Mouse (Mus musculus): ENCODE measurements at regions not wholly inside any gene's neighbourhood (a gene's known extent, or its start where the extent isn't known, plus 50 kb on each side); places are given as distances from the start of the nearest gene placed in this dataset.

DNA sequence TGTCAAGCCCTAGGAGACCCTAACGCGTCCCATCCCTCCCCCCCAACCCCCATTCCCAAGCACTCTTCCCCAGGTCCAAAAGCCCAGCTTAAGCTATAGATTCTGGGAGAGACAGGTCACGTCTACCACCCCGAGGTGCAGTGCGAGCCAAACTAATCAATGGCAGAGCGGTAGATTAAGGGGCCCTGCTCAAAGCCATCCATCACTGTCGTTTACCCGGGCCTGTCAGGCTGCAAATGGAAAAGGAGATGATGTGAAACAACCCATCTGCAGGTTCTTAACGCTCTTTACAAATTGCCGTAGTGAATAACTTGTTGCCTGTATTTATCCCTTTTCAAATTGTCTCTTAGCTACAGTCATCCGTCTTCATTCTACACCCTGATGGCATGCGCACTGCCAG is 126.2 kb upstream of the Nectin1 start:
- no peak overlapping the region for H3K4me3 ChIP-seq (replicated peaks; ENCODE audit: low read length)
- H3K27me3 ChIP-seq (ENCODE audit: insufficient read depth, low read length) = peaks cover 76% of the 10 kb centered on the region
- TF ChIP-seq CTCF (conservative IDR thresholded peaks at IDR 0.05; ENCODE audit: low read length) (no peak), POU5F1 (IDR thresholded peaks at IDR 0.05; ENCODE audit: borderline replicate concordance, low read length) (no peak), NANOG (IDR thresholded peaks at IDR 0.05; ENCODE audit: borderline replicate concordance, low read length) (no peak)
- H3K4me1 ChIP-seq (replicated peaks; ENCODE audit: low read depth, low read length) = no peaks in the 10 kb centered on the region
- no peaks in the 10 kb centered on the region for H3K36me3 ChIP-seq (ENCODE audit: insufficient read depth, low read length)
- no peaks in the 10 kb centered on the region for H3K9me3 ChIP-seq (ENCODE audit: low read length)

DNA sequence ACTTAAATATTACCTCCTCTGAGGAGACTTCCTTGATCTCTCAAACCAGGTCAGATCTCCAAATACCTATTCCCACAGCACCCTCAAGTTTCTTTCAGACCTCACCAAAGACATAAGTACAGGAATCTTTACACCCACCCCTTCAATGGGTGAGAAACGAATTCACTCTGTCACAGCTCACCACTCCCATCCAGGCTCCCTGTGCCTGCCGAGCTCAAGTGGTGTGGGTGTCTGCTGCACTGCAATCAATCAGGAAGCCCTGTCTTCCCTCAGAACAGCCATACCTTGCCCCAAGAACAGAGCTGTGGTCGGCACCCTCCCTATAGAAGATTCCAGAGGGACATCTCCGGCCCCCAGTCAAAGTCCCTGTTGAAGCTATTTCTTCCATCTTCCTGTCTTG is 116.2 kb upstream of the Nectin1 start:
- TF ChIP-seq CTCF (conservative IDR thresholded peaks at IDR 0.05; ENCODE audit: low read length) (no peak), POU5F1 (IDR thresholded peaks at IDR 0.05; ENCODE audit: borderline replicate concordance, low read length) (no peak), NANOG (IDR thresholded peaks at IDR 0.05; ENCODE audit: borderline replicate concordance, low read length) (no peak)
- H3K27me3 ChIP-seq (ENCODE audit: insufficient read depth, low read length) = peaks cover 49% of the 10 kb centered on the region
- no peaks in the 10 kb centered on the region for H3K36me3 ChIP-seq (ENCODE audit: insufficient read depth, low read length)
- H3K9me3 ChIP-seq (ENCODE audit: low read length) = no peaks in the 10 kb centered on the region
- H3K4me1 ChIP-seq (replicated peaks; ENCODE audit: low read depth, low read length) = peaks cover 26% of the 10 kb centered on the region
- no peak overlapping the region for H3K4me3 ChIP-seq (replicated peaks; ENCODE audit: low read length)

DNA sequence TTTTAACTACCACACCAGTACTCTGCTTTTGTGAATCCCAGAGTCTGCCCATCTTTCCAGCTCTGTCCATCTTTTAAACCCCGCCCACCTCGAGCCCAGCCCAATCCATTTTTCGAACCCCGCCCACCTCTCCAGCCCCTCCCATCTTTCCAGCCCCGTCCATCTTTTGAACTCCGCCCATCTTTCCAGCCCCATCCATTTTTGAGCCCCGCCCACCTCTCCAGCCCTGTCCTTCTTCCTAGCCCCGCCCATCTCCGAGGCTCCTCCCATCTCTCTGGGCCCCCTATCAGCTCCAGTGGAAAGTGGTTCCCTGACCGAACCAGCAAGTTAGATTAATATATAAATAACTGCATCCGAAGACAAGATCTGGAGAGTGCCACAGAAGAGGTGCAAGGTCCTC is 115.0 kb upstream of the Nectin1 start:
- Histone ChIP-seq H3K9me3 (ENCODE audit: low read length) (no peaks in the 10 kb centered on the region), H3K4me3 (replicated peaks; ENCODE audit: low read length) (no peak overlapping the region), H3K27me3 (ENCODE audit: insufficient read depth, low read length) (peaks cover 43% of the 10 kb centered on the region), H3K36me3 (ENCODE audit: insufficient read depth, low read length) (no peaks in the 10 kb centered on the region), H3K4me1 (replicated peaks; ENCODE audit: low read depth, low read length) (peaks cover 30% of the 10 kb centered on the region)
- TF ChIP-seq NANOG (IDR thresholded peaks at IDR 0.05; ENCODE audit: borderline replicate concordance, low read length) (no peak), CTCF (conservative IDR thresholded peaks at IDR 0.05; ENCODE audit: low read length) (no peak), POU5F1 (IDR thresholded peaks at IDR 0.05; ENCODE audit: borderline replicate concordance, low read length) (no peak)

DNA sequence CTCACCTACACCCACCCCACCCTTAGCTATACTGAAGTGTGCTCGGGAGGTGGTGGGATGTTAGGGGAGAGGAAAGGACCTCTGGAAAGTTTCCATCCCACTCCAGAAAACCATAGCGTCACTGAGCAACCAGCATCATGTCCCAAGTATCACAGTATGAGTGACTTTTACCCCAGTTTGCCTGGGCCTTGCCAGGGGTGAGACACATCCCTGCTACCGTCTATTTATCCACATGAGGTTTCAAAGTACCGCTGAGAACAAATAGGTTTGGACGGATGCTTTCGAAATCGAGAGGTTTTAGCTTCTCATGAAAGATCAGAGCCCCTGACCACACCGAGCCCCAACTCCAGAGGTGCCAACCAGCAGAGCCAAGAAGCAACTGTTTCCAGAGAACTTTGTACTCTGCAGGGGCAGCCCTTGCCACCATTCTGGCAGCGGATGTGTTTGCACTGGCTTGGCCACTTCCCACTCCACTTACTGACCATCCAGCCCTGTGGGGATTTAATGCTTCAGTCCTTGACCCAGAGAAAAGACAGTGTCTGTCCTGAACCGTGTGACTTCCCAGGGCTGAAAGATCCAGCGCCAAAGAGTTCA is 107.3 kb upstream of the Nectin1 start:
- peaks cover 13% of the 10 kb centered on the region for H3K27me3 ChIP-seq (ENCODE audit: insufficient read depth, low read length)
- peaks cover 30% of the 10 kb centered on the region for H3K4me1 ChIP-seq (replicated peaks; ENCODE audit: low read depth, low read length)
- no peaks in the 10 kb centered on the region for H3K36me3 ChIP-seq (ENCODE audit: insufficient read depth, low read length)
- no peak overlapping the region for H3K4me3 ChIP-seq (replicated peaks; ENCODE audit: low read length)
- no peak for TF ChIP-seq POU5F1 (IDR thresholded peaks at IDR 0.05; ENCODE audit: borderline replicate concordance, low read length)
- no peak for TF ChIP-seq CTCF (conservative IDR thresholded peaks at IDR 0.05; ENCODE audit: low read length)
- TF ChIP-seq NANOG (IDR thresholded peaks at IDR 0.05; ENCODE audit: borderline replicate concordance, low read length) = no peak
- no peaks in the 10 kb centered on the region for H3K9me3 ChIP-seq (ENCODE audit: low read length)

DNA sequence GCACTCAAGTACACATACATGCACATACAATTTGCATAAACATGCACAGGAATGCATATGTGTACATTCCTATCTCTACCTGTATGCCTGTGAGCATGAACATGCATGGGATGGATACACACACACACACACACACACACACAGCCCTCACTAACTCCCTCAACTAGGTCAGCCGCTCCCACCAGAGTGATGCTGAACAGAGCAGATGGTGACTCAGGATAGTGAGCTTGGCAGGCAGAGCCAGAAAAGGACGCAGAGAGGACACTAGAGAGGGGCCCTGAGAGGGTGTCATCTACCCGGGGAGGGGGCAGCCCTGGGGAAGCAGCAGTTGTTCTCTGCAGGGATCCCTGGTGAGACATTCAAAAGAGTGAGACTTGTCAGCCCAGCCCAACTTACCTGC is 85.6 kb upstream of the Nectin1 start:
- Histone ChIP-seq H3K36me3 (ENCODE audit: insufficient read depth, low read length) (no peaks in the 10 kb centered on the region), H3K9me3 (ENCODE audit: low read length) (no peaks in the 10 kb centered on the region), H3K4me3 (replicated peaks; ENCODE audit: low read length) (no peak overlapping the region), H3K27me3 (ENCODE audit: insufficient read depth, low read length) (peaks cover 29% of the 10 kb centered on the region), H3K4me1 (replicated peaks; ENCODE audit: low read depth, low read length) (peaks cover 7% of the 10 kb centered on the region)
- TF ChIP-seq POU5F1 (IDR thresholded peaks at IDR 0.05; ENCODE audit: borderline replicate concordance, low read length) = no peak
- TF ChIP-seq CTCF (conservative IDR thresholded peaks at IDR 0.05; ENCODE audit: low read length) = no peak
- no peak for TF ChIP-seq NANOG (IDR thresholded peaks at IDR 0.05; ENCODE audit: borderline replicate concordance, low read length)

DNA sequence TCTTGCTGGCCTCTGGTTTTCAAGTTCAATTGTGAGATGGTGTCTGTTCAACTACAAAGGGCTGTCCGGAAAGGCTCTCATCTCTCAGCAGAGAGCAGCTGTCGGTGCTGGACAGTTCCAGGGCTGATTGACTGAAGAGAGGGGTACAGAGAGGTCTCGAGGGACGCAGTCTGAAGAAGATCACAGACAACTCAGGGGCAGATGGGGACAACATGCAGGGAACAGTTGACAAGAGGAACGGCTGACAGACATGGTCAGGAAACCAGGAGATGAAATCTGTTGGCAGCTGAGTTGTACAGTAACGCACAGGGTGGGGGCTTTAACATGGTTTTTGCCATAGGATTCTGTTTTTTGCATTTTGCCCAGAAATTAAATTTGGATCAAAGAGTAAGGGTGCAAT is 84.5 kb upstream of the Nectin1 start:
- Histone ChIP-seq H3K4me3 (replicated peaks; ENCODE audit: low read length) (no peak overlapping the region), H3K4me1 (replicated peaks; ENCODE audit: low read depth, low read length) (peaks cover 7% of the 10 kb centered on the region), H3K27me3 (ENCODE audit: insufficient read depth, low read length) (peaks cover 36% of the 10 kb centered on the region), H3K9me3 (ENCODE audit: low read length) (no peaks in the 10 kb centered on the region), H3K36me3 (ENCODE audit: insufficient read depth, low read length) (no peaks in the 10 kb centered on the region)
- TF ChIP-seq NANOG (IDR thresholded peaks at IDR 0.05; ENCODE audit: borderline replicate concordance, low read length) = no peak
- no peak for TF ChIP-seq CTCF (conservative IDR thresholded peaks at IDR 0.05; ENCODE audit: low read length)
- TF ChIP-seq POU5F1 (IDR thresholded peaks at IDR 0.05; ENCODE audit: borderline replicate concordance, low read length) = no peak

DNA sequence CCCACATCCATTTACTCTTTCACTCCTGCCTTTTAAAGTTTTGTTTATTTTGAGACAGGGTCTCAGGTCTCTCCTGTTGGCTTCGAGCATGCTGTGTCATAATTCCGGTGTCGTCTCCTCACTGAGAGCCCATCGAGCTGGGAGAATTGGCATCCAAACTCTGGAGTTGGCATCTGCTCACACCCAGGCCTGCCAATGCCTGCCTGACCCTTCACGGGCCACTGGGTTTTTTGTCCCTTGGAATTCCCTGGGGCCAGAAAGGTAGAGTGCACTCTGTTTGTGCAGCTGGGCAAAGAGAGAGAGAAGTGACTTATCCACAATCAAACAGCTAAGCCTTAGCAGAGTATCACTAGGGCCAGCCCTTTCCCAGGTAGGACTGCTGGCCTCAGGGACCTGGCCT is 83.6 kb upstream of the Nectin1 start:
- Histone ChIP-seq H3K4me3 (replicated peaks; ENCODE audit: low read length) (no peak overlapping the region), H3K27me3 (ENCODE audit: insufficient read depth, low read length) (peaks cover 42% of the 10 kb centered on the region), H3K4me1 (replicated peaks; ENCODE audit: low read depth, low read length) (peaks cover 7% of the 10 kb centered on the region), H3K9me3 (ENCODE audit: low read length) (no peaks in the 10 kb centered on the region), H3K36me3 (ENCODE audit: insufficient read depth, low read length) (no peaks in the 10 kb centered on the region)
- no peak for TF ChIP-seq POU5F1 (IDR thresholded peaks at IDR 0.05; ENCODE audit: borderline replicate concordance, low read length)
- TF ChIP-seq CTCF (conservative IDR thresholded peaks at IDR 0.05; ENCODE audit: low read length) = no peak
- no peak for TF ChIP-seq NANOG (IDR thresholded peaks at IDR 0.05; ENCODE audit: borderline replicate concordance, low read length)

DNA sequence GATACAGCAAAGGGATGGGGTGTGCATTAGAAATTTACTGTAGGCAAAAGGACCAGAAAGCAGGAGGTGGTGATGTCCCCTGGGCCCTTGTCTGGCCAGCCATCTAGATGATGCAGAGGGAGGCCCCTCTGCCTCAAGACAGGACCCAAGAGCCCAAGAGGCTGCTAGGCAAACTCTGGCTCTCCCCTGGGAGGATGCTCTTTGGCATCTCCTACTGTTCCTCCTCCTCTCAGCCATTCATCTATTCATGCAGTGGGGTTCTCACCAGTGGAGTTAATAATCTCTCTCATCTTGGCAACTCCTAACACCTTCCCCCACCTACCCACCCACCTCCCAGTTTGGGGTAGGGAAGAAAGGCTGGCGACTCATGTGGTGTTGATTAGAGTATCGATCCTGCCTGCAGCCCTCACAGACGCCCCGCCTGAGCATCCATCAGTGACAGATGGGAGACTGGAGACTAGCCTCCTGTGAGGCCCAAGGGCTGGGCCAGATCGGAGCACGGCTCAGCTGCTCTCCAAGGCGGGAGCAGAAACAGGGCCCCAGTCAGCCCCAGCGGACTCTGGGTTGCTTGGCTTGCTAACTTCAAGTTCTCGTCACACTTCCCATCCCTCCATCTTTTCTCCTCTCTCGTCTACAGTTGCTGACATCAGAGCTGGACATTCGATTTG is 82.8 kb upstream of the Nectin1 start:
- H3K9me3 ChIP-seq (ENCODE audit: low read length) = no peaks in the 10 kb centered on the region
- peaks cover 49% of the 10 kb centered on the region for H3K27me3 ChIP-seq (ENCODE audit: insufficient read depth, low read length)
- no peak overlapping the region for H3K4me3 ChIP-seq (replicated peaks; ENCODE audit: low read length)
- peaks cover 7% of the 10 kb centered on the region for H3K4me1 ChIP-seq (replicated peaks; ENCODE audit: low read depth, low read length)
- TF ChIP-seq CTCF (conservative IDR thresholded peaks at IDR 0.05; ENCODE audit: low read length) (no peak), NANOG (IDR thresholded peaks at IDR 0.05; ENCODE audit: borderline replicate concordance, low read length) (no peak), POU5F1 (IDR thresholded peaks at IDR 0.05; ENCODE audit: borderline replicate concordance, low read length) (no peak)
- H3K36me3 ChIP-seq (ENCODE audit: insufficient read depth, low read length) = no peaks in the 10 kb centered on the region
